Mouse (Mus musculus) stomach, postnatal 0 days (tissue): ENCODE results near the gene Chn2.

Experiments
- CTCF ChIP-seq: IDR thresholded peaks from 2 replicates; pipeline ENCODE4 v1.5.1; 2016; ENCODE audit warnings: antibody characterized with exemption, low read depth, mild to moderate bottlenecking, moderate library complexity
- EP300 ChIP-seq: optimal IDR thresholded peaks from 2 replicates; pipeline ENCODE3; 2016; ENCODE audit warnings: antibody characterized with exemption

GRCm38 (mm10) chr6:53995519-53995918 is 43.8 kb upstream of the Chn2 start:
- TF ChIP-seq EP300: no peak
- TF ChIP-seq CTCF: no peak
